Mouse (Mus musculus): ENCODE measurements around the gene Tmc8. TPM values are rescaled to one million over a fixed set of nuclear protein-coding genes. Genes with fewer than 3 reads are reported as not detected.

The Tmc8 gene
- polyA plus RNA-seq, 1 experiment = 0.39 TPM

DNA sequence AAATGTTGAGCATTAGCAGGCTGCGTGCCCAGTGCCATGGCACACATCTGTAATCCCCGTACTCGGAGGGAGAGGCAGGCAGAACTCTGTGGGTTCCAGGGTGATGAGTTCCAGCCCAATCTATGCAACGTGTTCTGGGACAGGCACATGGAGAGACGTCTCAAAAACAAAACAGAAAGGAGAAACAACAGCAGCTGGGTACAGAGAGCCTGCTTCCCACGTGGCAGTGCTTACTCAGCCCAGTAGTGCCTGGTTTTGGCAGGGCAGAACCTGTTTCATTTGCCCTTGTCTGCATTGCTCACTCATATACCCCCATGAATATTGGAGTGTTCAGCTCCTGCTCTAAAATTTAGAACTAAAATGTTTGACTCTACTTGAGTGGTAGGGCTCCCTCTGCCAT is 30.3 kb upstream of the Tmc8 start:
- Histone ChIP-seq H3K27ac (ENCODE audit: insufficient read depth, low read length) (no peak overlapping the region), H3K4me3 (ENCODE audit: insufficient read depth, low read length) (no peak overlapping the region), H3K4me1 (ENCODE audit: control insufficient read depth, insufficient read depth, low read length) (no peaks in the 10 kb centered on the region)
- TF ChIP-seq CTCF (IDR thresholded peaks at IDR 0.05; ENCODE audit: borderline replicate concordance, insufficient read depth, low read length) (no peak), POLR2A (IDR thresholded peaks at IDR 0.05; ENCODE audit: low read depth, low read length) (no peak)

DNA sequence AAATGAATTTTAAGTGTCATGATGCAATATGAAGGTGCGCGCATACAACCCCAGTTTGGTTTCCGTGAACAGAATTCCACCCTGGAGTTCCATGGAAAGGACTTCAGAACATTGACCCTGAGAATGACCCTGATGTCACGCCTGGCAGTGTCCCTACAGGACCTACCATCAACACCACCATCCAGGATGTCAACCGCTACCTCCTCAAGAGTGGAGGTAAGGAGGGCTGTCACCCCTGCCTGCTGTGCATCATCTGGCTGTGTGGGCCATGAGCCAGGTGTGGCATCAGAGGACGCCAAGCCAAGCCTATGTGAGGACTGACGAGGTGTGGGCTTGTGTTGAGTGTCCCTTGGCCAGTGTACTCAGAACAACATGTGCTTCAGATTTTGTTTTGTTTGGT is 26.0 kb upstream of the Tmc8 start:
- no peak overlapping the region for H3K27ac ChIP-seq (ENCODE audit: insufficient read depth, low read length)
- no peak for TF ChIP-seq CTCF (IDR thresholded peaks at IDR 0.05; ENCODE audit: borderline replicate concordance, insufficient read depth, low read length)
- no peak for TF ChIP-seq POLR2A (IDR thresholded peaks at IDR 0.05; ENCODE audit: low read depth, low read length)

GRCm38 (mm10) chr11:117759267-117759666 is 22.6 kb upstream of the Tmc8 start:
- no peak overlapping the region for H3K27ac ChIP-seq (ENCODE audit: insufficient read depth, low read length)
- H3K4me1 ChIP-seq (ENCODE audit: control insufficient read depth, insufficient read depth, low read length) = no peaks in the 10 kb centered on the region
- no peak for TF ChIP-seq CTCF (IDR thresholded peaks at IDR 0.05; ENCODE audit: borderline replicate concordance, insufficient read depth, low read length)
- TF ChIP-seq POLR2A (IDR thresholded peaks at IDR 0.05; ENCODE audit: low read depth, low read length) = no peak
- no peak overlapping the region for H3K4me3 ChIP-seq (ENCODE audit: insufficient read depth, low read length)

More for the DNA sequence above, 26.0 kb upstream of the Tmc8 start:
- H3K4me1 ChIP-seq (ENCODE audit: control insufficient read depth, insufficient read depth, low read length) = no peaks in the 10 kb centered on the region
- no peak overlapping the region for H3K4me3 ChIP-seq (ENCODE audit: insufficient read depth, low read length)

DNA sequence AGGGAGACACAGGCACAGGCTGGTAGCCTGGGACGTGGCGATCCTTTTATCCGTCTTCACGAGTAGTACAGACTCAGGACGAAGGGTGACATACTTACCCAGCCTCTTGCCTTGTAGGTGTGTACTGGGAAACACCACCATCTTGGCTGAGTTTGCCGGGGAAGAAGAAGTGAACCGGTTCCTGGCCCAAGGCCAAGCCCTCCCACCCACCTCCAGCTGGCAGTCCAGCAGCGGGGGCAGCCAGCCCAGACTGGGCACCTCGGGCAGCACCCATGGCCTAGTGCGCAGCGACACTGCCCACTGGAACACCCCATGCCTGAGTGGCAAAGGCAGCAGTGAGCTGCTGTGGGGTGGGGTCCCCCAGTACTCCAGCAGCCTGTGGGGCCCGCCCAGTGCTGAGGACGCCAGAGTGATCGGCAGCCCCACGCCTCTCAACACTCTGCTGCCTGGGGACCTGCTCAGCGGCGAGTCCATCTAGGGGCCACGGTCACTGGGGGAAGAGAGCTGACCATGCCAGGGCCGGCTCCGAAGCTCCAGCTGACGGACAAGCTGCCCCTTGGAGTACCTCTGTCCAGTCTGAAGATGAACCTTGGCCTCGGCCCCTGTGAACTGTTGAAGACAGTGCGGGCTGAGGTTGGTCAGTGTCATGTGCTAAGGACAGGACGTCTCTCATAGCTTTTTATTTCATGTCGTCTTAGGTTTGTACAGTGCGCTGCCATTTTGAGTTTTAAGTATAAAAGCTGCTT is 21.3 kb upstream of the Tmc8 start:
- Histone ChIP-seq H3K4me3 (ENCODE audit: insufficient read depth, low read length) (no peak overlapping the region), H3K4me1 (ENCODE audit: control insufficient read depth, insufficient read depth, low read length) (no peaks in the 10 kb centered on the region), H3K27ac (ENCODE audit: insufficient read depth, low read length) (no peak overlapping the region)
- TF ChIP-seq POLR2A (IDR thresholded peaks at IDR 0.05; ENCODE audit: low read depth, low read length) (no peak), CTCF (IDR thresholded peaks at IDR 0.05; ENCODE audit: borderline replicate concordance, insufficient read depth, low read length) (no peak)

- H3K4me1 ChIP-seq (ENCODE audit: control insufficient read depth, insufficient read depth, low read length) = no peaks in the 10 kb centered on the region
- H3K27ac ChIP-seq (ENCODE audit: insufficient read depth, low read length) = no peak overlapping the region
- TF ChIP-seq POLR2A (IDR thresholded peaks at IDR 0.05; ENCODE audit: low read depth, low read length) (no peak), CTCF (IDR thresholded peaks at IDR 0.05; ENCODE audit: borderline replicate concordance, insufficient read depth, low read length) (no peak)
- H3K4me3 ChIP-seq (ENCODE audit: insufficient read depth, low read length) = no peak overlapping the region
Observed at GRCm38 (mm10) chr11:117761801-117762200, 20.1 kb upstream of the Tmc8 start.

DNA sequence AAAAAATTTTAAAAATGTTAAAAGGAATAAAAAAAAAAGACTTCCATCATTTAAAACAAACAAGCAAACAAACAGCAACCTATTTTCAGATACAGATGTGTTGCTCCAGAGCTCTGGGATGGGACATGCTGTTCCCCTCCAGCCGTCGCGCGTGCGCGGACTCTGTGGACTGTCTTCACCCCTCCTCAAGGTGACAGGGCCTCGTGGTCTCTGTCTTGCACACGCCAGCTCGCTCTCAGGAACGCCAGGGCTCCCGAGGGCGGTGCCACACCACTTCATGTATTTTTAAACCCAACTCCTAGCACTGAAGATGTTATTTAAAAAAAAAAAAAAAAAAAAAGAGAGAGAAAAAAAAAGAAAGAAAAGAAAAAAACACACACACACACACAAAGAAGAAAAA is 19.6 kb upstream of the Tmc8 start:
- TF ChIP-seq CTCF (IDR thresholded peaks at IDR 0.05; ENCODE audit: borderline replicate concordance, insufficient read depth, low read length) (no peak), POLR2A (IDR thresholded peaks at IDR 0.05; ENCODE audit: low read depth, low read length) (no peak)
- Histone ChIP-seq H3K4me1 (ENCODE audit: control insufficient read depth, insufficient read depth, low read length) (no peaks in the 10 kb centered on the region), H3K4me3 (ENCODE audit: insufficient read depth, low read length) (no peak overlapping the region), H3K27ac (ENCODE audit: insufficient read depth, low read length) (no peak overlapping the region)

DNA sequence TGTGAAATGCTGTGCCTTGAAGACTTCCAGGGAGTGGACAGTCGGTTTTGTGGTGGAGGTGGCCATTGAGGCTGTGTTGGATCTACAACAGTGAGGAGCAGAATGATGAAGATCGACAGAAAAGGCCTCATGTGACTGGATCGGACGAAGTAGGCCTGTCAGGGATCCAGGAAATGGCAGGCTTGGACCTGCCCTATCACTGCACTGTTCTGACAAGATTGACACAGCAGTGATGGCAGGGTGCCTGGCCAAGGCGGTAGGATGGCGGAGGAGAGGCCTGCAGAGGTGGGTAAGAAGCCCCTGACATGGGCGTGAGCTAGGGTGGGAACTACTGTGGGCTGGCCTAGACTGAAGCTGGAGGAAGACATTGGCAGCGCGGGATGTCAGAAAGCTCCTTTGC is 17.6 kb upstream of the Tmc8 start:
- Histone ChIP-seq H3K4me3 (ENCODE audit: insufficient read depth, low read length) (no peak overlapping the region), H3K4me1 (ENCODE audit: control insufficient read depth, insufficient read depth, low read length) (no peaks in the 10 kb centered on the region)
- TF ChIP-seq CTCF (IDR thresholded peaks at IDR 0.05; ENCODE audit: borderline replicate concordance, insufficient read depth, low read length) = no peak
- TF ChIP-seq POLR2A (IDR thresholded peaks at IDR 0.05; ENCODE audit: low read depth, low read length) = no peak

GRCm38 (mm10) chr11:117765361-117765760 is 16.5 kb upstream of the Tmc8 start:
- Histone ChIP-seq H3K4me3 (ENCODE audit: insufficient read depth, low read length) (no peak overlapping the region), H3K4me1 (ENCODE audit: control insufficient read depth, insufficient read depth, low read length) (no peaks in the 10 kb centered on the region), H3K27ac (ENCODE audit: insufficient read depth, low read length) (no peak overlapping the region)
- TF ChIP-seq POLR2A (IDR thresholded peaks at IDR 0.05; ENCODE audit: low read depth, low read length) = no peak
- no peak for TF ChIP-seq CTCF (IDR thresholded peaks at IDR 0.05; ENCODE audit: borderline replicate concordance, insufficient read depth, low read length)

More for the DNA sequence above, 17.6 kb upstream of the Tmc8 start:
- H3K27ac ChIP-seq (ENCODE audit: insufficient read depth, low read length) = no peak overlapping the region

- H3K27ac ChIP-seq (ENCODE audit: insufficient read depth, low read length) = no peak overlapping the region
- no peak overlapping the region for H3K4me3 ChIP-seq (ENCODE audit: insufficient read depth, low read length)
- H3K4me1 ChIP-seq (ENCODE audit: control insufficient read depth, insufficient read depth, low read length) = no peaks in the 10 kb centered on the region
- no peak for TF ChIP-seq POLR2A (IDR thresholded peaks at IDR 0.05; ENCODE audit: low read depth, low read length)
- no peak for TF ChIP-seq CTCF (IDR thresholded peaks at IDR 0.05; ENCODE audit: borderline replicate concordance, insufficient read depth, low read length)
Observed at GRCm38 (mm10) chr11:117766275-117766674, 15.6 kb upstream of the Tmc8 start.

DNA sequence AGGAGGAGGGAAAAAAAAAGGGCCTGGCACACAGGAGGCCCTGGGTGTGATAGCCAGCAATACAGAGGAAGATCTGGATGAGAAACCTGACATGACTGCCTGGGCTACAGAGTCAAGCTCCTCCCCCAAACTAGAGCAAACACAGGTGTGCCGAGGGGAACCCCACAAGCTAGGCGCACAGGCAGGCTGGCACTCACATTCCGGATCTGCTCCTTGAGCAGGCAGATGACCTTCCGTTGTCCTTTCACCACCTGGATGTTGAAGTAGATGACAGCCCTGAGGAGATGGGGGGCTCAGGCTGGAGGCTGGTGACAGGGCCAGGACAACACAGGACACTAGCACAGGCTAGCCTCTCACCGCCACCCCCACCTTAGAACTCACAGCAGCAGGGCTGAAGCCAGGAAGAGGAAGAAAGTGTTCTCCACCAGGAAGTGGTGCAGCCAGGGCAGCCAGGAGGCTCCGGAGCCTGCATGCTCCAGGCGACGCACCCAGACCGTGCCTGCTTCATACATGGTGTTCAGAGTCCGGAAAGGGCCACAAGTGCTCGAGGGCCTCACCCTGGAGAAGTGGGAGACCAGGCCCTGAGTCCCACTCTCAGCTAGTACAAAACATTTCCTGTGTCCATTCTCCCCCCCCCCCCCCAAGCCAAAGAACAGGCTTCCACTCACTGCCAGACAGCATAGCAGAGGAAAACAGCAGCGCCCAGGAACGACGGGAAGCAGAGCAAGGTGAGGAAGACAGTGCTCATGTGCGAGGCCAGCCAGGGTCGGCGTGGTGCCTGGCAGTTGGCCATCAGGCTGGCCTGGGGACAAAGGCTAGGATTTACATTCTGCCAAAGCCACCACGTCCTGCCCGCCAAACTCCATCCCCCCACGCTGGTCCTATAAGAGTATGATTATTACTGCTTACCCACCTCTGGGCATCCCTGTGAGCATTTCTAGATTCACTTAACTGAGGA is 12.9 kb upstream of the Tmc8 start:
- no peak overlapping the region for H3K4me3 ChIP-seq (ENCODE audit: insufficient read depth, low read length)
- no peak for TF ChIP-seq CTCF (IDR thresholded peaks at IDR 0.05; ENCODE audit: borderline replicate concordance, insufficient read depth, low read length)
- no peaks in the 10 kb centered on the region for H3K4me1 ChIP-seq (ENCODE audit: control insufficient read depth, insufficient read depth, low read length)
- no peak overlapping the region for H3K27ac ChIP-seq (ENCODE audit: insufficient read depth, low read length)
